Mouse (Mus musculus) induced T-regulatory cell, adult 2 months (primary cell): ENCODE results near the gene Wnt2.

Experiments
- DNase-seq: peaks from one replicate; pipeline ENCODE4 v3.0.0-alpha.2; 2012; ENCODE audit warnings: low read depth

The Wnt2 gene

GRCm38 (mm10) chr6:18029746-18030656 is at the start of gene Wnt2:
Gene Wnt2, minus strand, starts transcription at chr6:18030585.
- DNase-seq, result no peak

- DNase-seq, result peak; percentile 5
Measured at GRCm38 (mm10) chr6:18078615-18079014, 48.2 kb upstream of the Wnt2 start.

- DNase-seq, result no peak
Measured at GRCm38 (mm10) chr6:18076986-18077385, 46.6 kb upstream of the Wnt2 start.

GRCm38 (mm10) chr6:18076577-18076976 is 46.2 kb upstream of the Wnt2 start:
- no peak for DNase-seq

- DNase-seq, result no peak
Measured at GRCm38 (mm10) chr6:18057899-18058298, 27.5 kb upstream of the Wnt2 start.

GRCm38 (mm10) chr6:18051702-18052101 is 21.3 kb upstream of the Wnt2 start:
- DNase-seq, result no peak

GRCm38 (mm10) chr6:18044299-18044698 is 13.9 kb upstream of the Wnt2 start:
- DNase-seq, result no peak

- DNase-seq, result no peak
Measured at GRCm38 (mm10) chr6:18043172-18043571, 12.8 kb upstream of the Wnt2 start.

- no peak for DNase-seq
Measured at GRCm38 (mm10) chr6:18032271-18032670, 1.9 kb upstream of the Wnt2 start.

- no peak for DNase-seq
Measured at GRCm38 (mm10) chr6:18031509-18032010, 1.2 kb upstream of the Wnt2 start.

- no peak for DNase-seq
Measured at GRCm38 (mm10) chr6:18030868-18031508, 603 bp upstream of the Wnt2 start.

- no peak for DNase-seq
Measured at GRCm38 (mm10) chr6:18024133-18024794, 6.1 kb downstream of the Wnt2 start.

- no peak for DNase-seq
Measured at GRCm38 (mm10) chr6:18013346-18013745, 17.0 kb downstream of the Wnt2 start.

GRCm38 (mm10) chr6:18007356-18007755 is 23.0 kb downstream of the Wnt2 start:
- DNase-seq, result no peak

- DNase-seq, result no peak
Measured at GRCm38 (mm10) chr6:18002065-18002464, 28.3 kb downstream of the Wnt2 start.

- DNase-seq, result no peak
Measured at GRCm38 (mm10) chr6:17998497-17998896, 31.9 kb downstream of the Wnt2 start.

- no peak for DNase-seq
Measured at GRCm38 (mm10) chr6:17994956-17995790, 35.2 kb downstream of the Wnt2 start.

- no peak for DNase-seq
Measured at GRCm38 (mm10) chr6:17991625-17992024, 38.8 kb downstream of the Wnt2 start.

GRCm38 (mm10) chr6:17990173-17991028 is 40.0 kb downstream of the Wnt2 start:
- no peak for DNase-seq

- no peak for DNase-seq
Measured at GRCm38 (mm10) chr6:17979361-17979760, 51.0 kb downstream of the Wnt2 start.

GRCm38 (mm10) chr6:17978881-17979280 is 51.5 kb downstream of the Wnt2 start:
- no peak for DNase-seq
